Mouse (Mus musculus) limb, embryonic 13.5 days (tissue): Measurements from ENCODE around the gene Htr5b. TPM values are rescaled to one million over a fixed set of nuclear protein-coding genes. Genes with fewer than 3 reads are reported as not detected.

Source experiments
- ATAC-seq: fragments of 200-750 bp; cut with Nextera tagmentation; 2 replicates; pipeline ENCODE4 v1.8.0; 2017; ENCODE audit warnings: low read depth, moderate number of reproducible peaks, moderate TSS enrichment; ENCODE audit not compliant: low FRiP score
- H3K27ac ChIP-seq: fragments of 300-500 bp; sonication (generic); 2 replicates; pipeline ENCODE4 v1.5.1; 2015; ENCODE audit warnings: inconsistent platforms, mild to moderate bottlenecking, moderate library complexity
- H3K27me3 ChIP-seq: fragments of 300-500 bp; sonication (generic); 2 replicates; pipeline ENCODE4 v1.6.1; 2015; ENCODE audit warnings: mild to moderate bottlenecking, inconsistent platforms
- H3K36me3 ChIP-seq: fragments of 300-500 bp; sonication (generic); 2 replicates; pipeline ENCODE4 v1.6.1; 2015; ENCODE audit warnings: inconsistent platforms, mild to moderate bottlenecking, moderate library complexity
- H3K4me1 ChIP-seq: fragments of 300-500 bp; sonication (generic); 2 replicates; pipeline ENCODE4 v1.6.1; 2015; ENCODE audit warnings: inconsistent platforms
- H3K4me2 ChIP-seq: fragments of 300-500 bp; sonication (generic); replicated peaks from 2 replicates; pipeline ENCODE4 v1.6.1; 2015; ENCODE audit warnings: inconsistent platforms, mild to moderate bottlenecking, moderate library complexity
- H3K4me3 ChIP-seq: fragments of 300-500 bp; sonication (generic); 2 replicates; pipeline ENCODE4 v1.5.1; 2015; ENCODE audit warnings: moderate library complexity, mild to moderate bottlenecking, inconsistent platforms
- H3K9ac ChIP-seq: fragments of 300-500 bp; sonication (generic); 2 replicates; pipeline ENCODE4 v1.6.1; 2015; ENCODE audit warnings: mild to moderate bottlenecking, inconsistent platforms
- H3K9me3 ChIP-seq: fragments of 300-500 bp; sonication (generic); 2 replicates; pipeline ENCODE4 v1.6.1; 2016; ENCODE audit warnings: inconsistent platforms
- WGBS: fragments of 180-500 bp; shearing (Covaris S2); methylation state at CpG from one replicate; pipeline ENCODE4 v1.1.7; 2015; 5-methylcytosine and 5-hydroxymethylcytosine counted together
- polyA plus RNA-seq: library from polyadenylated mRNA; unstranded; fragments of >200 nt; fragmentation: Nextera tagmentation; extraction: Ambion mirVana; gene quantifications from 2 replicates; pipeline ENCODE4 v1.2.1, GENCODE M21; 2015

The Htr5b gene
- polyA plus RNA-seq = 0.38 and 0.47 TPM in 2 replicates

GRCm38 (mm10) chr1:121528399-121528720, at the start of gene Htr5b:
Htr5b (minus strand) TSS chr1:121528465.
- Histone ChIP-seq H3K27me3 (peaks cover 38% of the 10 kb centered on the region), H3K9me3 (no peaks in the 10 kb centered on the region), H3K4me2 (peak within 1 kb of the TSS; percentile 82), H3K4me1 (peaks cover 17% of the 10 kb centered on the region), H3K4me3 (peak within 1 kb of the TSS; percentile 44), H3K9ac (peak within 1 kb of the TSS; percentile 53; the same call in 1 of the 2 replicates), H3K36me3 (no peaks in the 10 kb centered on the region), H3K27ac (no peak within 1 kb of the TSS)
- WGBS = 5% methylated on average over 11 of the region's 11 CpGs
- peak; percentile 95 for ATAC-seq

- Histone ChIP-seq H3K27me3 (no peaks in the 10 kb centered on the region), H3K36me3 (no peaks in the 10 kb centered on the region), H3K9me3 (no peaks in the 10 kb centered on the region), H3K4me3 (no peak overlapping the region), H3K4me1 (no peaks in the 10 kb centered on the region), H3K4me2 (no peak overlapping the region), H3K27ac (no peak overlapping the region), H3K9ac (no peak overlapping the region)
- 67% methylated on average over 1 of the region's 1 CpGs for WGBS
- ATAC-seq = no peak
Measured at GRCm38 (mm10) chr1:121577491-121577890, 49.2 kb upstream of the Htr5b start.

GRCm38 (mm10) chr1:121570522-121570921, 42.3 kb upstream of the Htr5b start:
- no peak overlapping the region for H3K4me3 ChIP-seq
- 81% methylated on average over 7 of the region's 7 CpGs for WGBS

GRCm38 (mm10) chr1:121567521-121568489, 39.5 kb upstream of the Htr5b start, which contains the start of gene Ddx18:
Ddx18 (minus strand) TSS chr1:121567989.
- ATAC-seq = peak; percentile 98
- H3K4me2 ChIP-seq = peak within 1 kb of the TSS; percentile 81
- no peaks in the 10 kb centered on the region for H3K9me3 ChIP-seq
- WGBS = 6% methylated on average over 53 of the region's 53 CpGs
- H3K36me3 ChIP-seq = peaks cover 27% of the 10 kb centered on the region
- H3K27ac ChIP-seq = peak within 1 kb of the TSS; percentile 67
- H3K9ac ChIP-seq = peak within 1 kb of the TSS; percentile 74
- H3K27me3 ChIP-seq = no peaks in the 10 kb centered on the region
- H3K4me1 ChIP-seq = peaks cover 8% of the 10 kb centered on the region
- H3K4me3 ChIP-seq = peak within 1 kb of the TSS; percentile 61

More at GRCm38 (mm10) chr1:121570522-121570921, 42.3 kb upstream of the Htr5b start:
- Histone ChIP-seq H3K9me3 (no peaks in the 10 kb centered on the region), H3K36me3 (peaks cover 2% of the 10 kb centered on the region; the same call in 1 of the 2 replicates), H3K27me3 (no peaks in the 10 kb centered on the region), H3K4me2 (no peak overlapping the region), H3K27ac (no peak overlapping the region), H3K9ac (no peak overlapping the region), H3K4me1 (peaks cover 8% of the 10 kb centered on the region)
- no peak for ATAC-seq

GRCm38 (mm10) chr1:121557861-121558260, 29.6 kb upstream of the Htr5b start:
- WGBS = 91% methylated on average over 5 of the region's 5 CpGs
- H3K27ac ChIP-seq = no peak overlapping the region
- no peak overlapping the region for H3K9ac ChIP-seq
- H3K27me3 ChIP-seq = no peaks in the 10 kb centered on the region
- H3K4me3 ChIP-seq = no peak overlapping the region
- peaks cover 95% of the 10 kb centered on the region for H3K36me3 ChIP-seq
- H3K4me1 ChIP-seq = no peaks in the 10 kb centered on the region
- H3K9me3 ChIP-seq = no peaks in the 10 kb centered on the region
- no peak overlapping the region for H3K4me2 ChIP-seq
- no peak for ATAC-seq

GRCm38 (mm10) chr1:121551457-121551835, 23.2 kb upstream of the Htr5b start:
- no peaks in the 10 kb centered on the region for H3K27me3 ChIP-seq
- H3K36me3 ChIP-seq = peaks cover 61% of the 10 kb centered on the region
- WGBS = 89% methylated on average over 7 of the region's 7 CpGs
- no peak overlapping the region for H3K4me3 ChIP-seq
- no peak overlapping the region for H3K27ac ChIP-seq
- no peak for ATAC-seq
- no peak overlapping the region for H3K9ac ChIP-seq
- no peak overlapping the region for H3K4me2 ChIP-seq
- no peaks in the 10 kb centered on the region for H3K4me1 ChIP-seq
- H3K9me3 ChIP-seq = no peaks in the 10 kb centered on the region

- Histone ChIP-seq H3K4me1 (no peaks in the 10 kb centered on the region), H3K27ac (no peak overlapping the region), H3K4me3 (no peak overlapping the region), H3K9ac (no peak overlapping the region), H3K4me2 (no peak overlapping the region), H3K9me3 (no peaks in the 10 kb centered on the region), H3K27me3 (no peaks in the 10 kb centered on the region), H3K36me3 (peaks cover 56% of the 10 kb centered on the region)
- no peak for ATAC-seq
- 84% methylated on average over 16 of the region's 16 CpGs for WGBS
Measured at GRCm38 (mm10) chr1:121550801-121551456, 22.7 kb upstream of the Htr5b start.

- ATAC-seq = no peak
- H3K27ac ChIP-seq = no peak overlapping the region
- peaks cover 41% of the 10 kb centered on the region for H3K36me3 ChIP-seq
- H3K4me2 ChIP-seq = no peak overlapping the region
- H3K9me3 ChIP-seq = no peaks in the 10 kb centered on the region
- H3K27me3 ChIP-seq = no peaks in the 10 kb centered on the region
- 73% methylated on average over 4 of the region's 4 CpGs for WGBS
- no peaks in the 10 kb centered on the region for H3K4me1 ChIP-seq
- no peak overlapping the region for H3K4me3 ChIP-seq
- H3K9ac ChIP-seq = no peak overlapping the region
Measured at GRCm38 (mm10) chr1:121549456-121549855, 21.2 kb upstream of the Htr5b start.

GRCm38 (mm10) chr1:121548667-121549066, 20.4 kb upstream of the Htr5b start:
- no peaks in the 10 kb centered on the region for H3K9me3 ChIP-seq
- peaks cover 36% of the 10 kb centered on the region for H3K36me3 ChIP-seq
- H3K4me2 ChIP-seq = no peak overlapping the region
- no peaks in the 10 kb centered on the region for H3K27me3 ChIP-seq
- WGBS = 88% methylated on average over 4 of the region's 4 CpGs
- H3K4me1 ChIP-seq = no peaks in the 10 kb centered on the region
- ATAC-seq = no peak
- H3K27ac ChIP-seq = no peak overlapping the region
- no peak overlapping the region for H3K9ac ChIP-seq
- no peak overlapping the region for H3K4me3 ChIP-seq

GRCm38 (mm10) chr1:121546844-121547243, 18.6 kb upstream of the Htr5b start:
- WGBS = 73% methylated on average over 2 of the region's 2 CpGs
- ATAC-seq = no peak
- Histone ChIP-seq H3K27ac (no peak overlapping the region), H3K4me1 (no peaks in the 10 kb centered on the region), H3K4me3 (no peak overlapping the region), H3K27me3 (no peaks in the 10 kb centered on the region), H3K4me2 (no peak overlapping the region), H3K9me3 (no peaks in the 10 kb centered on the region), H3K9ac (no peak overlapping the region), H3K36me3 (peaks cover 19% of the 10 kb centered on the region)

GRCm38 (mm10) chr1:121540361-121540760, 12.1 kb upstream of the Htr5b start:
- Histone ChIP-seq H3K27ac (no peak overlapping the region), H3K9me3 (no peaks in the 10 kb centered on the region), H3K4me3 (no peak overlapping the region), H3K4me1 (no peaks in the 10 kb centered on the region), H3K4me2 (no peak overlapping the region), H3K9ac (no peak overlapping the region), H3K27me3 (no peaks in the 10 kb centered on the region), H3K36me3 (no peaks in the 10 kb centered on the region)
- 84% methylated on average over 8 of the region's 8 CpGs for WGBS
- ATAC-seq = no peak

- Histone ChIP-seq H3K4me3 (no peak overlapping the region), H3K36me3 (no peaks in the 10 kb centered on the region), H3K27ac (no peak overlapping the region), H3K9me3 (no peaks in the 10 kb centered on the region), H3K4me1 (peaks cover 17% of the 10 kb centered on the region), H3K27me3 (peaks cover 30% of the 10 kb centered on the region), H3K9ac (no peak overlapping the region), H3K4me2 (no peak overlapping the region)
- ATAC-seq = no peak
- 68% methylated on average over 7 of the region's 7 CpGs for WGBS
Measured at GRCm38 (mm10) chr1:121531439-121531838, 3.2 kb upstream of the Htr5b start.
